Mouse (Mus musculus) hindbrain, embryonic 12.5 days (tissue): ENCODE measurements around the gene B3glct. TPM values are rescaled to one million over a fixed set of nuclear protein-coding genes. Genes with fewer than 3 reads are reported as not detected.
A peak's percentile ranks its signal among the peaks of the same experiment; 100 is the strongest.

ENCODE experiments used
- ATAC-seq: fragments of 200-750 bp; cut with Nextera tagmentation; 2 replicates; pipeline ENCODE4 v1.8.0; 2017; ENCODE audit warnings: moderate TSS enrichment; ENCODE audit not compliant: low FRiP score
- H3K27ac ChIP-seq: fragments of 300-500 bp; sonication (generic); 2 replicates; pipeline ENCODE4 v1.5.1; 2016; ENCODE audit warnings: mild to moderate bottlenecking
- H3K27me3 ChIP-seq: fragments of 300-500 bp; sonication (generic); 2 replicates; pipeline ENCODE4 v1.6.1; 2016; ENCODE audit warnings: mild to moderate bottlenecking
- H3K36me3 ChIP-seq: fragments of 300-500 bp; sonication (generic); 2 replicates; pipeline ENCODE4 v1.6.1; 2016; ENCODE audit warnings: mild to moderate bottlenecking
- H3K4me1 ChIP-seq: fragments of 300-500 bp; sonication (generic); 2 replicates; pipeline ENCODE4 v1.6.1; 2016
- H3K4me2 ChIP-seq: fragments of 300-500 bp; sonication (generic); replicated peaks from 2 replicates; pipeline ENCODE4 v1.6.1; 2016; ENCODE audit warnings: mild to moderate bottlenecking
- H3K4me3 ChIP-seq: fragments of 300-500 bp; sonication (generic); 2 replicates; pipeline ENCODE4 v1.5.1; 2016; ENCODE audit warnings: mild to moderate bottlenecking
- H3K9ac ChIP-seq: fragments of 300-500 bp; sonication (generic); 2 replicates; pipeline ENCODE4 v1.6.1; 2016; ENCODE audit warnings: mild to moderate bottlenecking, moderate library complexity
- H3K9me3 ChIP-seq: fragments of 300-500 bp; sonication (generic); replicated peaks from 2 replicates; pipeline ENCODE4 v1.6.1; 2016; ENCODE audit warnings: mild to moderate bottlenecking
- WGBS: fragments of 180-500 bp; shearing (Covaris S2); methylation state at CpG from one replicate; pipeline ENCODE4 v1.1.7; 2016; 5-methylcytosine and 5-hydroxymethylcytosine counted together
- polyA plus RNA-seq: library from polyadenylated mRNA; unstranded; fragments of >200 nt; fragmentation: Nextera tagmentation; extraction: Ambion mirVana; gene quantifications from 2 replicates; pipeline ENCODE4 v1.2.1, GENCODE M21; 2016

The B3glct gene
- polyA plus RNA-seq, 1 experiment from 2014 or later = 16.3 TPM

- Histone ChIP-seq H3K4me1 (peaks cover 7% of the 10 kb centered on the region), H3K27ac (no peak overlapping the region), H3K4me3 (no peak overlapping the region), H3K27me3 (no peaks in the 10 kb centered on the region), H3K9me3 (no peaks in the 10 kb centered on the region; the same call in 1 of the 2 replicates), H3K9ac (no peak overlapping the region), H3K4me2 (no peak overlapping the region), H3K36me3 (no peaks in the 10 kb centered on the region)
- no peak for ATAC-seq
- WGBS = 45% methylated on average over 15 of the region's 15 CpGs
Observed at GRCm38 (mm10) chr5:149715571-149716328, 37.7 kb downstream of the B3glct start.

GRCm38 (mm10) chr5:149716329-149716690 lies 38.3 kb downstream of the B3glct start:
- Histone ChIP-seq H3K27ac (no peak overlapping the region), H3K4me2 (no peak overlapping the region), H3K9ac (no peak overlapping the region), H3K4me1 (peaks cover 7% of the 10 kb centered on the region), H3K4me3 (no peak overlapping the region), H3K27me3 (no peaks in the 10 kb centered on the region), H3K36me3 (no peaks in the 10 kb centered on the region), H3K9me3 (no peaks in the 10 kb centered on the region; the same call in 1 of the 2 replicates)
- 74% methylated on average over 3 of the region's 3 CpGs for WGBS
- ATAC-seq = no peak

- H3K4me1 ChIP-seq = no peaks in the 10 kb centered on the region
- H3K27ac ChIP-seq = no peak overlapping the region
- no peak overlapping the region for H3K9ac ChIP-seq
- peaks cover 14% of the 10 kb centered on the region for H3K36me3 ChIP-seq
- WGBS = 91% methylated on average over 8 of the region's 8 CpGs
- H3K4me2 ChIP-seq = no peak overlapping the region
- H3K27me3 ChIP-seq = no peaks in the 10 kb centered on the region
- ATAC-seq = no peak
- H3K4me3 ChIP-seq = no peak overlapping the region
- H3K9me3 ChIP-seq = peaks cover 7% of the 10 kb centered on the region; the same call in 1 of the 2 replicates
Observed at GRCm38 (mm10) chr5:149731776-149732175, 53.7 kb downstream of the B3glct start.

GRCm38 (mm10) chr5:149737210-149737609 lies 59.2 kb downstream of the B3glct start:
- H3K4me3 ChIP-seq = no peak overlapping the region
- no peak overlapping the region for H3K27ac ChIP-seq
- no peak overlapping the region for H3K4me2 ChIP-seq
- no peak overlapping the region for H3K9ac ChIP-seq
- WGBS = 98% methylated on average over 1 of the region's 1 CpGs
- H3K4me1 ChIP-seq = no peaks in the 10 kb centered on the region
- peaks cover 7% of the 10 kb centered on the region; the same call in 1 of the 2 replicates for H3K9me3 ChIP-seq
- peaks cover 19% of the 10 kb centered on the region; the same call in 1 of the 2 replicates for H3K36me3 ChIP-seq
- H3K27me3 ChIP-seq = no peaks in the 10 kb centered on the region
- 0 out of 2 replicates have a peak, but pooled peaks have one; percentile 22 for ATAC-seq

GRCm38 (mm10) chr5:149740145-149740544 lies 62.1 kb downstream of the B3glct start:
- no peak overlapping the region for H3K4me3 ChIP-seq
- H3K27me3 ChIP-seq = no peaks in the 10 kb centered on the region
- no peak overlapping the region for H3K9ac ChIP-seq
- H3K9me3 ChIP-seq = no peaks in the 10 kb centered on the region
- 94% methylated on average over 7 of the region's 7 CpGs for WGBS
- no peaks in the 10 kb centered on the region for H3K4me1 ChIP-seq
- no peak overlapping the region for H3K4me2 ChIP-seq
- no peak overlapping the region for H3K27ac ChIP-seq
- peaks cover 12% of the 10 kb centered on the region; the same call in 1 of the 2 replicates for H3K36me3 ChIP-seq
- no peak for ATAC-seq

- Histone ChIP-seq H3K4me3 (no peak overlapping the region), H3K4me2 (no peak overlapping the region), H3K27me3 (no peaks in the 10 kb centered on the region), H3K9me3 (no peaks in the 10 kb centered on the region), H3K9ac (no peak overlapping the region), H3K4me1 (no peaks in the 10 kb centered on the region), H3K36me3 (peaks cover 12% of the 10 kb centered on the region; the same call in 1 of the 2 replicates), H3K27ac (no peak overlapping the region)
- no peak for ATAC-seq
- WGBS = 82% methylated on average over 3 of the region's 3 CpGs
Observed at GRCm38 (mm10) chr5:149740703-149741102, 62.7 kb downstream of the B3glct start.

GRCm38 (mm10) chr5:149742286-149742685 lies 64.3 kb downstream of the B3glct start:
- 91% methylated on average over 9 of the region's 9 CpGs for WGBS
- no peak overlapping the region for H3K4me2 ChIP-seq
- H3K4me3 ChIP-seq = no peak overlapping the region
- no peak overlapping the region for H3K27ac ChIP-seq
- H3K36me3 ChIP-seq = peaks cover 12% of the 10 kb centered on the region; the same call in 1 of the 2 replicates
- no peaks in the 10 kb centered on the region for H3K4me1 ChIP-seq
- ATAC-seq = no peak
- H3K9me3 ChIP-seq = no peaks in the 10 kb centered on the region
- H3K9ac ChIP-seq = no peak overlapping the region
- H3K27me3 ChIP-seq = no peaks in the 10 kb centered on the region

GRCm38 (mm10) chr5:149745079-149745478 lies 67.0 kb downstream of the B3glct start:
- Histone ChIP-seq H3K9me3 (0 out of 2 replicates have a peak, but pooled peaks cover 2% of the 10 kb centered on the region), H3K4me1 (no peaks in the 10 kb centered on the region), H3K9ac (no peak overlapping the region), H3K4me3 (no peak overlapping the region), H3K4me2 (no peak overlapping the region), H3K27me3 (no peaks in the 10 kb centered on the region), H3K36me3 (peaks cover 5% of the 10 kb centered on the region; the same call in 1 of the 2 replicates), H3K27ac (no peak overlapping the region)
- no peak for ATAC-seq
- 94% methylated on average over 9 of the region's 9 CpGs for WGBS

GRCm38 (mm10) chr5:149748640-149749580 lies 70.9 kb downstream of the B3glct start:
- Histone ChIP-seq H3K4me1 (no peaks in the 10 kb centered on the region), H3K4me2 (no peak overlapping the region), H3K4me3 (no peak overlapping the region), H3K27me3 (no peaks in the 10 kb centered on the region), H3K9me3 (0 out of 2 replicates have a peak, but pooled peaks cover 2% of the 10 kb centered on the region), H3K9ac (no peak overlapping the region), H3K36me3 (peaks cover 5% of the 10 kb centered on the region; the same call in 1 of the 2 replicates), H3K27ac (no peak overlapping the region)
- ATAC-seq = no peak
- 84% methylated on average over 27 of the region's 27 CpGs for WGBS

- no peak for ATAC-seq
- H3K27ac ChIP-seq = no peak overlapping the region
Observed at GRCm38 (mm10) chr5:149751861-149752260, 73.8 kb downstream of the B3glct start.

GRCm38 (mm10) chr5:149753073-149753472 lies 75.0 kb downstream of the B3glct start:
- ATAC-seq = no peak
- Histone ChIP-seq H3K9ac (no peak overlapping the region), H3K4me3 (no peak overlapping the region), H3K9me3 (no peaks in the 10 kb centered on the region; the same call in 1 of the 2 replicates), H3K4me1 (no peaks in the 10 kb centered on the region), H3K4me2 (no peak overlapping the region), H3K27me3 (no peaks in the 10 kb centered on the region), H3K27ac (no peak overlapping the region), H3K36me3 (peaks cover 9% of the 10 kb centered on the region; the same call in 1 of the 2 replicates)
- 92% methylated on average over 3 of the region's 3 CpGs for WGBS

More at GRCm38 (mm10) chr5:149751861-149752260, 73.8 kb downstream of the B3glct start:
- Histone ChIP-seq H3K4me3 (no peak overlapping the region), H3K27me3 (no peaks in the 10 kb centered on the region), H3K36me3 (peaks cover under 1% of the 10 kb centered on the region; the same call in 1 of the 2 replicates), H3K4me2 (no peak overlapping the region), H3K9ac (no peak overlapping the region), H3K4me1 (no peaks in the 10 kb centered on the region), H3K9me3 (0 out of 2 replicates have a peak, but pooled peaks cover 2% of the 10 kb centered on the region)
- WGBS = 48% methylated on average over 5 of the region's 5 CpGs

- ATAC-seq = no peak
- H3K9ac ChIP-seq = no peak overlapping the region
- H3K9me3 ChIP-seq = no peaks in the 10 kb centered on the region
- H3K27ac ChIP-seq = no peak overlapping the region
- no peaks in the 10 kb centered on the region for H3K36me3 ChIP-seq
- no peaks in the 10 kb centered on the region for H3K4me1 ChIP-seq
- 69% methylated on average over 8 of the region's 8 CpGs for WGBS
- H3K4me3 ChIP-seq = no peak overlapping the region
- no peaks in the 10 kb centered on the region for H3K27me3 ChIP-seq
- no peak overlapping the region for H3K4me2 ChIP-seq
Observed at GRCm38 (mm10) chr5:149767116-149767515, 89.1 kb downstream of the B3glct start.
